ENCODE assay signal across 8 mouse cellular contexts in genomic region chr11:107545747-107546476, GRCm38 (mm10). TPM values are rescaled to one million over a fixed set of nuclear protein-coding genes. Genes with fewer than 3 reads are reported as not detected.
DNase-seq lines count a peak whose midpoint lies in the region; ATAC-seq and TF ChIP-seq lines count a peak whose summit lies in the region.

No protein-coding gene starts in this region.

- H3K4me1 ChIP-seq in embryonic facial prominence, embryonic 14.5 days (ENCODE audit: control insufficient read depth, insufficient read depth, low read length), result no peaks in the 10 kb centered on the region
- peaks cover 11% of the 10 kb centered on the region; the same call in 1 of the 2 replicates for H3K4me1 ChIP-seq in kidney, embryonic 14.5 days (ENCODE audit: control insufficient read depth, insufficient read depth, low read length)

- WGBS in embryonic facial prominence, embryonic 14.5 days, result 23% methylated on average over 13 of the region's 13 CpGs
- WGBS in kidney, embryonic 14.5 days, result 27% methylated on average over 13 of the region's 13 CpGs

- no peaks in the 10 kb centered on the region for H3K9me3 ChIP-seq in embryonic facial prominence, embryonic 14.5 days (ENCODE audit: control insufficient read depth, low read length)
- no peaks in the 10 kb centered on the region for H3K9me3 ChIP-seq in kidney, embryonic 14.5 days (ENCODE audit: control insufficient read depth, low read length)

- 0 out of 2 replicates have a peak overlapping the region, but pooled peaks have one; percentile 90 for H3K9ac ChIP-seq in embryonic facial prominence, embryonic 14.5 days (ENCODE audit: low read depth, low read length)
- H3K9ac ChIP-seq in kidney, embryonic 14.5 days (ENCODE audit: low read depth, low read length), result no peak overlapping the region

- H3K4me2 ChIP-seq in embryonic facial prominence, embryonic 14.5 days (ENCODE audit: low read depth, low read length), result peak overlapping the region; percentile 99
- H3K4me2 ChIP-seq in kidney, embryonic 14.5 days (replicated peaks; ENCODE audit: low read depth, low read length), result peak overlapping the region; percentile 99

- H3K27ac ChIP-seq in embryonic facial prominence, embryonic 14.5 days (replicated peaks; ENCODE audit: low read depth, low read length), result no peak overlapping the region
- no peak overlapping the region for H3K27ac ChIP-seq in kidney, embryonic 14.5 days (ENCODE audit: low read depth, low read length)
- no peak overlapping the region for H3K27ac ChIP-seq in layer of hippocampus, adult 2 months

- H3K36me3 ChIP-seq in embryonic facial prominence, embryonic 14.5 days (ENCODE audit: control insufficient read depth, insufficient read depth, low read length), result peaks cover 12% of the 10 kb centered on the region
- H3K36me3 ChIP-seq in kidney, embryonic 14.5 days (ENCODE audit: control insufficient read depth, insufficient read depth, low read length), result peaks cover 11% of the 10 kb centered on the region; the same call in 1 of the 2 replicates

- no peak for ATAC-seq in embryonic facial prominence, embryonic 14.5 days (ENCODE audit: low read depth)
- ATAC-seq in kidney, embryonic 14.5 days (ENCODE audit: low FRiP score, low TSS enrichment), result no peak

- no peak for TF ChIP-seq CTCF in layer of hippocampus, adult 2 months (conservative IDR thresholded peaks at IDR 0.05)

- peak overlapping the region; percentile 77; the same call in 1 of the 2 replicates for H3K4me3 ChIP-seq in embryonic facial prominence, embryonic 14.5 days (ENCODE audit: low read depth, low read length)
- H3K4me3 ChIP-seq in kidney, embryonic 14.5 days (ENCODE audit: low read length), result peak overlapping the region; percentile 96; the same call in 1 of the 2 replicates
- H3K4me3 ChIP-seq in layer of hippocampus, adult 2 months, result no peak overlapping the region; the same call in 1 of the 2 replicates

- peak; percentile 30 for DNase-seq in NIH3T3 (ENCODE audit: low read depth)
- DNase-seq in embryonic facial prominence, embryonic 14.5 days (ENCODE audit: low spot score), result peak; percentile 11
- peak; percentile 14 for DNase-seq in lung, postnatal 14 days
- no peak for DNase-seq in T-cell, adult 2 months (ENCODE audit: low spot score)
- DNase-seq in cerebellum, adult 8-10 months, result no peak
- no peak for DNase-seq in frontal cortex, adult 2 months (ENCODE audit: extremely low spot score in 1 of 2, low spot score in 1 of 2)
- DNase-seq in layer of hippocampus, adult 2 months (ENCODE audit: low spot score in 2 of 2), result no peak

- H3K27me3 ChIP-seq in embryonic facial prominence, embryonic 14.5 days (replicated peaks; ENCODE audit: control insufficient read depth, insufficient read depth, low read length), result no peaks in the 10 kb centered on the region
- H3K27me3 ChIP-seq in kidney, embryonic 14.5 days (ENCODE audit: control insufficient read depth, insufficient read depth, low read length), result no peaks in the 10 kb centered on the region

RNA-seq across cellular contexts. Expression of gene Helz, which starts 1.8 kb away (rescaled TPM):
- 21.7 and 22.0 TPM in 2 replicates for polyA plus RNA-seq in embryonic facial prominence, embryonic 14.5 days (2014; fragmentation: Nextera tagmentation; extraction: Ambion mirVana)
- polyA plus RNA-seq in kidney, embryonic 14.5 days (2014; fragmentation: Nextera tagmentation; extraction: Ambion mirVana), result 19.0 and 29.8 TPM in 2 replicates
- 16.3 and 16.6 TPM in 2 replicates for polyA plus RNA-seq in frontal cortex, adult 2 months (2012; rRNA removed)
- total RNA-seq in layer of hippocampus, adult 2 months (2021), result 10 to 100 TPM; 44.9 to 51.5 TPM

Comparison
In these comparisons a context has a peak if more than half of its experiments do, and no peak if none do; other contexts are left out.
1. DNase-seq: peak in NIH3T3 (single experiment), embryonic facial prominence, embryonic 14.5 days (single experiment) and lung, postnatal 14 days (single experiment); none in T-cell, adult 2 months (single experiment), cerebellum, adult 8-10 months (single experiment), frontal cortex, adult 2 months (0 of 2) and layer of hippocampus, adult 2 months (0 of 2).